Mouse (Mus musculus) E14TG2a.4 (cell line): ENCODE data around the gene Agtpbp1.

Experiments
- CTCF ChIP-seq: conservative IDR thresholded peaks from 2 replicates; pipeline ENCODE4 v1.5.1; 2014; ENCODE audit warnings: low read length
- NANOG ChIP-seq: IDR thresholded peaks from 2 replicates; pipeline ENCODE4 v1.6.1; 2014; ENCODE audit warnings: borderline replicate concordance, low read length, mixed read lengths
- POU5F1 ChIP-seq: IDR thresholded peaks from 2 replicates; pipeline ENCODE4 v1.6.1; 2014; ENCODE audit warnings: low read length, borderline replicate concordance

DNA sequence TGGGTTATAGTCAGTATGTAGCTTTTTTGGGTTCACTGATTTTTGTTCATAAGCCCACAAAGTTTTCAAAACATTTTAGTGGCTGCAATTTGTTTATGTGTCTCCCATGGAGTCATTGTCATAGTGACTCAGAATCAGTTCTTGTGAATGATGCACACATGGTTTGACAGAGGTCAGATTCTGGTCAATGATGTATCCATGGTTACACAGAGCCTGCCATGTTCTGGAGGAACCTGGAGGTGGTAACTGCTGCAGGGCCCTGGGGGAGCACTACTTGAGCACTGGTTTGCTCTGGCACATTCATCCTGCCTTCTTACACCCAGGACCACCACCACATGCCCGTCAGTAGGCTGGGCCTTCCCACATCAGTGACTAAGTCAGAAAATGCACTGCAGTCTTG, 19.5 kb upstream of the Agtpbp1 start:
- TF ChIP-seq CTCF (no peak), POU5F1 (no peak), NANOG (no peak)
